Mouse (Mus musculus) MEL (cell line): ENCODE measurements around the gene Cdca4. TPM values are rescaled to one million over a fixed set of nuclear protein-coding genes. Genes with fewer than 3 reads are reported as not detected.

Experiments used
- DNase-seq: peaks from one replicate; pipeline ENCODE4 v3.0.0; 2011; ENCODE audit warnings: low read depth, low spot score
- H3K27ac ChIP-seq: 2 replicates; pipeline ENCODE4 v1.5.1; 2012; ENCODE audit warnings: low read depth, mild to moderate bottlenecking, control low read depth, low read length, moderate library complexity; ENCODE audit not compliant: control insufficient read depth
- H3K27me3 ChIP-seq, 2 experiments: fragments of 150-350 bp in 1 of 2; sonication (generic) in 1 of 2; 2 replicates each; pipeline ENCODE4 v1.6.1; 2012; ENCODE audit warnings: low read length in 2 of 2, mild to moderate bottlenecking in 2 of 2, improper control_type of control experiment in 1 of 2, moderate library complexity in 1 of 2; ENCODE audit not compliant: insufficient read depth in 2 of 2, control insufficient read depth in 1 of 2
- H3K36me3 ChIP-seq, 2 experiments: 2 replicates each; pipeline ENCODE4 v1.6.1; 2012 to 2014; ENCODE audit warnings: low read length in 2 of 2, improper control_type of control experiment in 1 of 2, inconsistent platforms in 1 of 2, mild to moderate bottlenecking in 1 of 2; ENCODE audit not compliant: insufficient read depth in 2 of 2, control insufficient read depth in 1 of 2
- H3K4me1 ChIP-seq, 2 experiments: fragments of 150-350 bp in 1 of 2; sonication (generic) in 1 of 2; 2 replicates each; pipeline ENCODE4 v1.6.1; 2012; ENCODE audit warnings: low read length in 2 of 2, improper control_type of control experiment in 1 of 2, mild to moderate bottlenecking in 1 of 2; ENCODE audit not compliant: insufficient read depth in 2 of 2, control insufficient read depth in 1 of 2
- H3K4me3 ChIP-seq, 2 experiments: fragments of 150-350 bp in 1 of 2; sonication (generic) in 1 of 2; 2 replicates each; pipeline ENCODE4 v1.5.1; 2012; ENCODE audit warnings: low read depth in 2 of 2, low read length in 2 of 2, mild to moderate bottlenecking in 2 of 2, moderate library complexity in 2 of 2, control low read depth in 1 of 2, improper control_type of control experiment in 1 of 2; ENCODE audit not compliant: control insufficient read depth in 1 of 2, insufficient read depth in 1 of 2
- H3K79me2 ChIP-seq: 2 replicates; pipeline ENCODE4 v1.6.1; 2012; ENCODE audit warnings: mild to moderate bottlenecking, low read length, moderate library complexity; ENCODE audit not compliant: control insufficient read depth, poor library complexity, insufficient read depth
- H3K9ac ChIP-seq: 2 replicates; pipeline ENCODE4 v1.6.1; 2012; ENCODE audit warnings: low read depth, mild to moderate bottlenecking, control low read depth, low read length, moderate library complexity; ENCODE audit not compliant: control insufficient read depth, poor library complexity, severe bottlenecking
- H3K9me3 ChIP-seq: fragments of 150-350 bp; sonication (generic); replicated peaks from 2 replicates; pipeline ENCODE4 v1.6.1; 2012; ENCODE audit warnings: mild to moderate bottlenecking, low read length, improper control_type of control experiment, moderate library complexity; ENCODE audit not compliant: insufficient read depth
- CHD1 ChIP-seq: IDR thresholded peaks from 2 replicates; pipeline ENCODE4 v1.6.1; 2012; ENCODE audit warnings: low read depth, mild to moderate bottlenecking, inconsistent platforms, low read length, improper control_type of control experiment
- CHD2 ChIP-seq: IDR thresholded peaks from 2 replicates; pipeline ENCODE4 v1.6.1; 2011; ENCODE audit warnings: low read length, improper control_type of control experiment
- CTCF ChIP-seq, 3 experiments: IDR thresholded peaks in 2 of 3; conservative IDR thresholded peaks in 1 of 3; 2 replicates each; pipeline ENCODE4 v1.5.1; 2011 to 2012; ENCODE audit warnings: low read length in 3 of 3, low read depth in 2 of 3, mild to moderate bottlenecking in 2 of 3, improper control_type of control experiment in 1 of 3, inconsistent platforms in 1 of 3, mixed read lengths in 1 of 3, moderate library complexity in 1 of 3; ENCODE audit not compliant: control insufficient read depth in 1 of 3, insufficient read depth in 1 of 3, poor library complexity in 1 of 3, severe bottlenecking in 1 of 3
- E2F4 ChIP-seq: IDR thresholded peaks from 2 replicates; pipeline ENCODE4 v1.6.1; 2011; ENCODE audit warnings: low read depth, low read length, improper control_type of control experiment, borderline replicate concordance
- ETS1 ChIP-seq: IDR thresholded peaks from 2 replicates; pipeline ENCODE4 v1.6.1; 2012; ENCODE audit warnings: low read depth, mild to moderate bottlenecking, inconsistent platforms, low read length, improper control_type of control experiment, moderate library complexity
- GABPA ChIP-seq: IDR thresholded peaks from 2 replicates; pipeline ENCODE4 v1.6.1; 2012; ENCODE audit warnings: low read depth, mild to moderate bottlenecking, inconsistent platforms, low read length, improper control_type of control experiment, moderate library complexity
- GATA1 ChIP-seq: IDR thresholded peaks from 2 replicates; pipeline ENCODE4 v1.6.1; 2011; ENCODE audit warnings: low read depth, low read length, improper control_type of control experiment
- HCFC1 ChIP-seq: IDR thresholded peaks from 2 replicates; pipeline ENCODE4 v1.6.1; 2012; ENCODE audit warnings: low read depth, mild to moderate bottlenecking, inconsistent platforms, low read length, improper control_type of control experiment, moderate library complexity
- JUND ChIP-seq: IDR thresholded peaks from 2 replicates; pipeline ENCODE4 v1.6.1; 2011; ENCODE audit warnings: low read depth, mild to moderate bottlenecking, improper control_type of control experiment, low read length
- KAT2A ChIP-seq: conservative IDR thresholded peaks from 2 replicates; pipeline ENCODE4 v1.6.1; 2012; ENCODE audit warnings: low read depth, low read length, improper control_type of control experiment, inconsistent platforms
- MAFK ChIP-seq: IDR thresholded peaks from 2 replicates; pipeline ENCODE4 v1.6.1; 2011; ENCODE audit warnings: low read depth, mild to moderate bottlenecking, low read length, improper control_type of control experiment, borderline replicate concordance
- MAX ChIP-seq: IDR thresholded peaks from 2 replicates; pipeline ENCODE4 v1.6.1; 2011; ENCODE audit warnings: low read length, improper control_type of control experiment
- MAZ ChIP-seq: IDR thresholded peaks from 2 replicates; pipeline ENCODE4 v1.6.1; 2012; ENCODE audit warnings: low read depth, mild to moderate bottlenecking, inconsistent platforms, low read length, improper control_type of control experiment
- MEF2A ChIP-seq: IDR thresholded peaks from 2 replicates; pipeline ENCODE4 v1.6.1; 2014; ENCODE audit warnings: low read depth, mild to moderate bottlenecking, inconsistent platforms, low read length, improper control_type of control experiment; ENCODE audit not compliant: poor library complexity, insufficient replicate concordance, severe bottlenecking; ENCODE audit errors: extremely low read depth
- MXI1 ChIP-seq: IDR thresholded peaks from 2 replicates; pipeline ENCODE4 v1.6.1; 2011; ENCODE audit warnings: mild to moderate bottlenecking, low read depth, low read length, improper control_type of control experiment
- MYC ChIP-seq: IDR thresholded peaks from 2 replicates; pipeline ENCODE4 v1.6.1; 2011; ENCODE audit warnings: low read depth, mild to moderate bottlenecking, low read length, improper control_type of control experiment, moderate library complexity
- NRF1 ChIP-seq: IDR thresholded peaks from 2 replicates; pipeline ENCODE4 v1.6.1; 2014; ENCODE audit warnings: low read depth, mild to moderate bottlenecking, inconsistent platforms, low read length, improper control_type of control experiment, moderate library complexity; ENCODE audit not compliant: poor library complexity, insufficient read depth, severe bottlenecking
- POLR2A ChIP-seq, 2 experiments: IDR thresholded peaks; 2 replicates each; pipeline ENCODE4 v1.6.1; 2011 to 2012; ENCODE audit warnings: low read length in 2 of 2, mild to moderate bottlenecking in 2 of 2, control low read depth in 1 of 2, improper control_type of control experiment in 1 of 2, low read depth in 1 of 2, moderate library complexity in 1 of 2; ENCODE audit not compliant: control insufficient read depth in 1 of 2, insufficient read depth in 1 of 2, poor library complexity in 1 of 2
- POLR2AphosphoS2 ChIP-seq: IDR thresholded peaks from 2 replicates; pipeline ENCODE4 v1.6.1; 2011; ENCODE audit warnings: low read length, improper control_type of control experiment
- POLR2AphosphoS5 ChIP-seq: IDR thresholded peaks from 2 replicates; pipeline ENCODE4 v1.6.1; 2012; ENCODE audit warnings: low read depth, borderline replicate concordance, mild to moderate bottlenecking, inconsistent platforms, low read length, moderate library complexity, mixed read lengths
- RAD21 ChIP-seq: IDR thresholded peaks from 2 replicates; pipeline ENCODE4 v1.6.1; 2011; ENCODE audit warnings: mild to moderate bottlenecking, low read depth, low read length, improper control_type of control experiment
- RCOR1 ChIP-seq: IDR thresholded peaks from 2 replicates; pipeline ENCODE4 v1.6.1; 2012; ENCODE audit warnings: low read depth, mild to moderate bottlenecking, inconsistent platforms, low read length, improper control_type of control experiment
- SIN3A ChIP-seq: IDR thresholded peaks from 2 replicates; pipeline ENCODE4 v1.6.1; 2012; ENCODE audit warnings: low read length, improper control_type of control experiment, inconsistent platforms
- SMC3 ChIP-seq: IDR thresholded peaks from 2 replicates; pipeline ENCODE4 v1.6.1; 2011; ENCODE audit warnings: low read depth, low read length, improper control_type of control experiment
- TAL1 ChIP-seq: IDR thresholded peaks from 2 replicates; pipeline ENCODE4 v1.6.1; 2012; ENCODE audit warnings: mild to moderate bottlenecking, inconsistent platforms, low read length, moderate library complexity, mixed read lengths
- USF1 ChIP-seq: IDR thresholded peaks from 2 replicates; pipeline ENCODE4 v1.6.1; 2014; ENCODE audit warnings: low read depth, mild to moderate bottlenecking, inconsistent platforms, low read length, improper control_type of control experiment, moderate library complexity
- ZC3H11A ChIP-seq: IDR thresholded peaks from 2 replicates; pipeline ENCODE4 v1.6.1; 2012; ENCODE audit warnings: low read depth, mild to moderate bottlenecking, inconsistent platforms, low read length, improper control_type of control experiment
- ZKSCAN1 ChIP-seq: IDR thresholded peaks from 2 replicates; pipeline ENCODE4 v1.6.1; 2012; ENCODE audit warnings: low read depth, mild to moderate bottlenecking, inconsistent platforms, low read length, improper control_type of control experiment, moderate library complexity
- ZMIZ1 ChIP-seq: IDR thresholded peaks from 2 replicates; pipeline ENCODE4 v1.6.1; 2012; ENCODE audit warnings: low read depth, mild to moderate bottlenecking, inconsistent platforms, low read length, improper control_type of control experiment, moderate library complexity
- ZNF384 ChIP-seq: IDR thresholded peaks from 2 replicates; pipeline ENCODE4 v1.6.1; 2012; ENCODE audit warnings: low read depth, mild to moderate bottlenecking, inconsistent platforms, low read length, improper control_type of control experiment
- polyA plus RNA-seq, 2 experiments: library from polyadenylated mRNA; stranded (reverse) in 1 of 2; unstranded in 1 of 2; fragments of >175 nt in 1 of 2; fragments of >200 nt in 1 of 2; gene quantifications; 2 replicates each; pipeline versions ENCODE4 v1.2.1 to v1.2.4; 2012; ENCODE audit warnings: low replicate concordance in 2 of 2, low read depth in 1 of 2; ENCODE audit not compliant: insufficient read length in 2 of 2, insufficient read depth in 1 of 2, missing spikeins in 1 of 2
- total RNA-seq: library from RNA; depleted of rRNA; stranded (reverse); fragments of 300-350 nt; gene quantifications from 2 replicates; pipeline ENCODE4 v1.2.3, GENCODE M21; 2012

Cdca4 gene
- total and polyA plus RNA-seq, 3 experiments, result 274 to 279 TPM; not detected in 1

DNA sequence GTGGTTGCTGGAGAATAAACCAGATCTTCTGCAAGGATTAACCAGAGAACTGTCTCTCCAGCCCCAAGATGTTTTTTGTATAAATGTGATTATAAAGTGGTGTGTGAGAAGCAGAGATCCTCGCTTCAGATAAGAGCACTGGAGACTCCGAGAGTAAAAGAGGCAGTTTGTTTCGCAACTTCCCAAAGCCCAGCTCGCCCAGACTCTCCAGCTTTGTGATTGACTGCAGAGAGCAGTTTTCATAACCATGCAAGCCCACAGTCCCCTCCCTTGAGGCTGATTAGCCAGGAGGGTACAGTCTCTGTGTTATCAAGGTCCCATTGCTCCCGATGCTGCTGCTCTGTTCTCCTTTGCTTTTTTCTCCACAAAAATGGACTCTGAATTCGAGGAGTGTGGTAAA is 4.3 kb upstream of the Cdca4 start:
- peaks cover 24 to 35% of the 10 kb centered on the region in 2 experiments for H3K4me1 ChIP-seq
- no peaks in the 10 kb centered on the region for H3K9me3 ChIP-seq
- TF ChIP-seq POLR2AphosphoS2 (no peak), GATA1 (peak; percentile 100), RCOR1 (no peak), TAL1 (no peak; the same call in 1 of the 2 replicates), HCFC1 (no peak), ZC3H11A (no peak), MAX (no peak), KAT2A (no peak)
- peak overlapping the region; percentile 28 for H3K9ac ChIP-seq
- peaks cover 0 to 27% of the 10 kb centered on the region in 2 experiments; a peak in 2 of 4 replicates for H3K36me3 ChIP-seq
- H3K4me3 ChIP-seq, result peak overlapping the region; percentile 21 to 33; a peak in 3 of 4 replicates
- DNase-seq, result peak; percentile 92
- peaks cover 26% of the 10 kb centered on the region for H3K79me2 ChIP-seq
- peak overlapping the region; percentile 53 for H3K27ac ChIP-seq
- no peaks in the 10 kb centered on the region for H3K27me3 ChIP-seq

GRCm38 (mm10) chr12:112832411-112832810 is 3.2 kb upstream of the Cdca4 start:
- DNase-seq, result no peak

GRCm38 (mm10) chr12:112830570-112830969 is 1.3 kb upstream of the Cdca4 start:
- H3K4me3 ChIP-seq, result peak overlapping the region; percentile 69 to 88
- peaks cover 56% of the 10 kb centered on the region for H3K79me2 ChIP-seq
- TF ChIP-seq MAZ (no peak), CHD2 (no peak), KAT2A (no peak), CTCF (IDR thresholded peaks at IDR 0.05 in 2 of 3, conservative IDR thresholded peaks at IDR 0.05 in 1 of 3; ENCODE audit: control insufficient read depth in 1 of 3, insufficient read depth in 1 of 3, low read depth in 2 of 3, low read length in 3 of 3, poor library complexity in 1 of 3, severe bottlenecking in 1 of 3) (no peak), USF1 (no peak), ETS1 (no peak), POLR2AphosphoS2 (no peak), GABPA (no peak), ZC3H11A (no peak), MYC (no peak), POLR2AphosphoS5 (no peak), SIN3A (no peak), POLR2A (IDR thresholded peaks at IDR 0.05; ENCODE audit: control insufficient read depth in 1 of 2, insufficient read depth in 1 of 2, low read depth in 1 of 2, low read length in 2 of 2, poor library complexity in 1 of 2) (no peak), ZKSCAN1 (no peak)

More at GRCm38 (mm10) chr12:112832411-112832810, 3.2 kb upstream of the Cdca4 start:
- TF ChIP-seq MAFK (no peak), ZKSCAN1 (no peak), JUND (no peak), TAL1 (no peak), HCFC1 (no peak), RAD21 (no peak), CTCF (IDR thresholded peaks at IDR 0.05 in 2 of 3, conservative IDR thresholded peaks at IDR 0.05 in 1 of 3; ENCODE audit: control insufficient read depth in 1 of 3, insufficient read depth in 1 of 3, low read depth in 2 of 3, low read length in 3 of 3, poor library complexity in 1 of 3, severe bottlenecking in 1 of 3) (no peak), ZNF384 (no peak), CHD1 (no peak), SMC3 (no peak), MYC (no peak), MAX (no peak), NRF1 (no peak), MEF2A (no peak), GATA1 (no peak), USF1 (no peak), MXI1 (no peak), E2F4 (no peak), ZMIZ1 (no peak)
- Histone ChIP-seq H3K9ac (no peak overlapping the region), H3K27ac (no peak overlapping the region), H3K79me2 (peaks cover 37% of the 10 kb centered on the region), H3K27me3 (no peaks in the 10 kb centered on the region), H3K4me3 (no peak overlapping the region), H3K36me3 (peaks cover 5 to 35% of the 10 kb centered on the region in 2 experiments), H3K4me1 (peaks cover 29 to 43% of the 10 kb centered on the region in 2 experiments), H3K9me3 (no peaks in the 10 kb centered on the region)

More at GRCm38 (mm10) chr12:112830570-112830969, 1.3 kb upstream of the Cdca4 start:
- Histone ChIP-seq H3K27ac (peak overlapping the region; percentile 80), H3K9ac (peak overlapping the region; percentile 85), H3K4me1 (peaks cover 32 to 61% of the 10 kb centered on the region in 2 experiments), H3K27me3 (no peaks in the 10 kb centered on the region), H3K36me3 (peaks cover 20 to 54% of the 10 kb centered on the region in 2 experiments), H3K9me3 (no peaks in the 10 kb centered on the region)
- DNase-seq, result no peak
